Mouse (Mus musculus): ENCODE data around the gene Ccp110.

GRCm38 (mm10) chr7:118751625-118752024, 39.3 kb downstream of the Ccp110 start:
- TF ChIP-seq CTCF (IDR thresholded peaks at IDR 0.05; ENCODE audit: extremely low read depth, insufficient read length, insufficient replicate concordance, low read depth, low read length) (no peak), POLR2A (IDR thresholded peaks at IDR 0.05; ENCODE audit: low read depth, low read length) (no peak)

Measured in small intestine, adult 2 months (tissue).